Mouse (Mus musculus): ENCODE measurements around the gene Cdk19. TPM values are rescaled to one million over a fixed set of nuclear protein-coding genes. Genes with fewer than 3 reads are reported as not detected.

Gene Cdk19
- total RNA-seq, 4 experiments from 2014 or later = 12.1 to 13.7 (median 13.4) TPM

DNA sequence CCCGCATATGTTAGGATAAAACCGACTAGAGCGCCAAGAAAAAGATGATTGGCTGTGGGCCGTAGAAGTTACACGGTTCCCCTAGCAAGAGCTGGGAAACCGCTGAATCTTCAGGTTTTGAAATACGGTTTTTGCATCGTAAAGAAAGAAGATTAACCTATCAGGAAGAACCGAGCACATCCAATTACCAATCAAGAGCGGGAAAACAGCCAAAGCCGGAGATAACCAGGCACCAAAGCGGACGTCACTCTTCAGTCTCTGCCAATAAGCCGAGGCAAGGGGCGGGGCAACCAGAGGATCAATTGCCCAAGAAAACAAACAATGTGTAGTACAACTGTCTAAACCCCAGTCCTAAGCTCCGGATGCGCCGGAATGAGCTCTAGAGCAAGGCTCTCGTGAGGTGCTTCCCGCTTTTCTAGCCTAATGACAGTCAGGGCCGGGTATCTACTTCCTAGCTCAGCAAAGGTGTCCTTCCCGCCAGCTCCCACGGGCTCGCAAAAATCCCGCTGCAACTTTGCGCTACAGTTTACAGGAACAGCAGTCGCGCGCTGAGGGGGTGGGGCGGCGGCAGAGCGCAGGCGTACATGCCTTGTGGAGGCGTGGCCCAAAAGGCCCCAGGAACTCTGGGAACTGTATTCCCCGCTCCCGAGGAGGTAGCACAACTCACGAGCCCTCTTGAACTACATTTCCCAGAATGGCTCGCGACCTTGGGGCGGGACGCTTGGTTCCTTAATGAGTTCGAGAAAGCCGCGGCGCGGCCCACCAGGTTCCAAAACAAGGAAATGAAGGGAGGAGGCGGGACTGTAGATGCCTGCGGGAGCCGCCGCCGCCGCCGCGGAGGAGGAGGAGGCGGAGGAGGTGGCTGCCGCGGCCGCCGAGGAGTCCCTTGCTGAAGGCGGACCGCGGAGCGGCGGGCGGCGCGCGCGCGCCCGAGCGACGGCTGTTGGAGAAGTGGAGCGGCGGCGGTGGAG is 9.5 kb downstream of the Cdk19 start:
- peak; percentile 99 for DNase-seq (ENCODE audit: low spot score)

GRCm38 (mm10) chr10:40349631-40350177 is 10.3 kb downstream of the Cdk19 start:
- peak; percentile 50 for DNase-seq (ENCODE audit: low spot score)

- no peak for DNase-seq (ENCODE audit: low spot score)
Measured at GRCm38 (mm10) chr10:40350245-40350932, 11.0 kb downstream of the Cdk19 start.

GRCm38 (mm10) chr10:40351156-40351555 is 11.8 kb downstream of the Cdk19 start:
- no peak for DNase-seq (ENCODE audit: low spot score)

DNA sequence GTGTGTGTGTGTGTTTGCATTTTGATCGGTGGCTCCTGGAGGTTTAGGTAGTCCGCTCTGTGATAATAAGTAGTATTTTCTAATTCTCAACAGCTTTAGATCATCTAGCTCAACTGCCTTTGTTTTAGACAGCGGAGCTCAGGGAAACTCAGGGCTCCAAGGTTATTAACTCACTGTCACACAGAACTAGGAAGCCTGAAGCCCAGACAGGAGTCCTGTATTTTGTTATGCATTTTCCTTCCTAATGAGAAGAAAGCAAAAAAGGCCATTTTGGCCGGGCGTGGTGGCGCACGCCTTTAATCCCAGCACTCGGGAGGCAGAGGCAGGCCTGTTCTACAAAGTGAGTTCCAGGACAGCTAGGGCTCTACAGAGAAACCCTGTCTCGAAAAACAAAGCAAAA is 14.7 kb downstream of the Cdk19 start:
- no peak for DNase-seq (ENCODE audit: low spot score)

- no peak for DNase-seq (ENCODE audit: low spot score)
Measured at GRCm38 (mm10) chr10:40354556-40354955, 15.2 kb downstream of the Cdk19 start.

DNA sequence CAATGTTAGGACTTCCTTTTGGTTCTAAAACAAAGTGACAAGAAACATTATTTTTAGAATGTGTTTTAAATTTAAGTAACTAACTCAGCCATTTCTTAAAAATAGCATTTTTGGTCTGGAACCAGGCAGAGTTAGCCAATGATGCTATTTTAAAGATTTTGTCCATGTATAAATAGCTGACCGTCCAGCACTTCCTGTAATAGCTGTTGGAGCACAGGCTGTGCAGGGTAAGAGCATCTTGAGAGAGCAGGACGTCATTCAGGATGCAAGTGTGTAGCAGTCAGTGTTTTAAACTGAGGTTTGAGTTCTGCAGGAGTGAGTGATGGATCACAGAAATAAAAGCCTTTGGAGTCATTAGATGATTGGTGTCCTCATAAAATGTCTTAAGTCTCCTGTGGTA is 18.8 kb downstream of the Cdk19 start:
- DNase-seq (ENCODE audit: low spot score) = peak; percentile 46

DNA sequence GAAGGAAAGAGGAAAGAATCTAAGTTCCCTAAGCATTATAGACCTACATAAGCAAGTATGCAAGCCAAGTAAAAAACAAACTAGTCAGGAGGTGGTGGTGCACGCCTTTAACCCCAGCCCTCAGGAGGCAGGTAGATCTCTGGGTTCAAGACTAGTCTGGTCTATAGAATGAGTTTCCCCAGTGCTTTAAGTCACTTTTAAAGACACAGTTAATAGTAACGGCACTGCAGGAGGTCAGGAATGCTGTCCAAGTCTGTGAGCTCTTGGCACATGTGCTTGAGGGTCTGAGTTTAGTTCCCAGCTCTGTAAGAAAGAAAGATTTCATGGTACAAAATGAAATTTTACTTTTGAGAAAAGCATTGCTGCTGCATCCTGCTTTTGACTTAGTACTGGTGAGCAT is 19.8 kb downstream of the Cdk19 start:
- DNase-seq (ENCODE audit: low spot score) = no peak

DNA sequence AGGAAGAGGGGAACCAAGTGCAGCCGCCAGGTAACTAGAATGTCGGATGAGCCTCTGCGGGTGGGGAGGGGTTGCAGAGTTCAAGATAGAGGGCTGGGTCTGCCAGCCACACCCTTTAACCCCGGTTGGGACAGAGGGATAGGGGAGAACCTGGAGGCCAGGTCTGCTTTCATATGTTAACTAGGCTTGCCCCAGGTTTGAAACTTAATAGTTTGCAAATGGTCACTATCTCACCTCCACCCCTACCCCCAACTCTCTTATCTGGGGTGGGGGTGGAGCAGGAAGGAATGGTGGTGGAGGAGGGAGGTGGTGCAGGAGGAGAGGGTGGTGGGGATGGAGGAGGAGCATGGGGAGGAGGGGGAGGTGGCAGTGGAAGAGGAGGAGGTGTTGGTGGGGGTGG is 23.6 kb downstream of the Cdk19 start:
- no peak for DNase-seq (ENCODE audit: low spot score)

GRCm38 (mm10) chr10:40364642-40365361 is 25.4 kb downstream of the Cdk19 start:
- DNase-seq (ENCODE audit: low spot score) = no peak

DNA sequence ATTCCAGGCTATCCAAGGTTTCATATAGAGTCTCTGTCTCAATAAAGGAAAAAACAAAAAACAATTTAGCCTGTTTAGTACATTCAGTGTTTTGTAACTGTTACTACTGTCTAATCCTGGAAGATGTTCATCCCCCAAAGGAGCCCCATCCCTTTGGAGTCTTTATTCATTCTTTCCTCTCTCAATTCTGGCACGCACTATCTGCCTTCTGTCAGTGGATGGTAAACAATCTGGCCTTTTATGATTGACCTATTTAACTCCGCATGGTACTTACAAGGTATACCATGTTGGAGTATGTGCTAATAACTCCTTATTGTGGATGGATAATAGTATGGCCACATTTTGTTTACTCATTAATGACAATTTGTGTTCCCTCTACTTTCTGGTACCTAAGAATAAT is 26.6 kb downstream of the Cdk19 start:
- DNase-seq (ENCODE audit: low spot score) = no peak

DNA sequence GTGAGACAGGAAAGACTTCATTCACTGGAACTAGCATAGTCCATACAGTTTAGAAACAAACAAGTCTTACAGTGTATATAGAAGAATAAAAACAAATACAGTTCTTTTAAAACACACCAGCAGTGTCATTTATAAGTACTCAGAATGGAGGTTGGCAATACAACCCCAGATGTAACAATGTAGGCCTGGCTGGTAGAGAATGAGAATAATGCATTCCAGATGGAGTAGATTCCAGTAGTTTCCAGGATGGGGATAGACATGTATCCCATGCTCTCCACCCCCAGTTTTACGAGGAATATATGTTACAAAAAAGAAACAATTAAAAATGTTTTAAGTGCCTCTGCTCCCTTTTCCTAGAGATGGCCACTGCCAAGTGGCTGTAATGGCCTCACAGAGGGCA is 29.2 kb downstream of the Cdk19 start:
- no peak for DNase-seq (ENCODE audit: low spot score)

DNA sequence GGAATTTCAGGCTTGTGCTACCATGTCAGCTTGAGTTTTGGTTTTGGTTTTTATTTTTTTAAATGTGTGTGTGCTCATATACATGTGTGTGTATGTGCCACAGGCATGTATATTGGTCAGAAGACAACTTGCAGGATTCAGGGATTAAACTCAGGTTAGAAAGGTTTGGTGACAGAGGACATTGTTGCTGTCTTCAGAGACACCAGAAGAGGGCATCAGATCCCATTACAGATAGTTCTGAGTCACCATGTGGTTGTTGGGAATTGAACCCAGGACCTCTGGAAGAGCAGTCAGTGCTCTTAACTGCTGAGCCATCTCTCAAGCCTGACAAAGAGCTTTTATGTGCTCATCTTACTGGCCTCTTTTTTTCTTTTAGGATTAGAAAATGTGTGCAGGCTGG is 30.8 kb downstream of the Cdk19 start:
- DNase-seq (ENCODE audit: low spot score) = no peak

DNA sequence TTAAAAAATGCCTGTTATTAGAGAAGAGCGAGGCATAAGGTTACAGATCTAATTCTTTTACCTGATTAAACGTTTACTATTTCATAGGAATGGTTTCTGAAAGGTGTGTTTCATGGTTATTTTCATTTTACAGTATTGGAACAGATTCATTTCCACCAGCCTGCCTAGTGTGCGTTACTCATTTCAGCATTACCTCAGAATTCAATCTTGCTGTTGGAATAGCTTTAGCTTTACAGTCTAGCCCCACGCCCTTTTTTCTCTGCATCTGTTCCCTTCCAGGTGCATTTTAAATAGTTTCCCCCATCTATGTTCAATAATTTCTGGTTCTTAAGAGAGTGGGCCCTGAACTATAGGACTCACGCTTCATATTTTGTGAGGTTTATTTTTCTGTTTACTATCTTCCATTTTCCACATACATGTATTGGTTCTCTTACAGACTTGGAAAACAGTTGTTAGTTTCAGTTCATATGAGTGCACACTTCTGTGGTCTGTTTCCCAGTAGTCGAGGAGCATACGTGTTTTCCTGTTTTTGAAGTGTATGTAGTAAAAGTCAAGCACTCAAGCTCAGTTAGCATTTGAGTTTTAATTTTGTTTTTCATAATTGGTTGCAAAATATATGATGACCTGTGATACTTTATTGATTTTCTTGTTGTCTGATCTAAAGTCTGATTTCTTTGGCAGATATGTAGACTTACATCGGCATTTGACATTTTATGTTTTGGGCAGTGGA is 32.0 kb downstream of the Cdk19 start:
- no peak for DNase-seq (ENCODE audit: low spot score)

- DNase-seq (ENCODE audit: low spot score) = peak; percentile 24
Measured at GRCm38 (mm10) chr10:40371914-40372675, 32.7 kb downstream of the Cdk19 start.

DNA sequence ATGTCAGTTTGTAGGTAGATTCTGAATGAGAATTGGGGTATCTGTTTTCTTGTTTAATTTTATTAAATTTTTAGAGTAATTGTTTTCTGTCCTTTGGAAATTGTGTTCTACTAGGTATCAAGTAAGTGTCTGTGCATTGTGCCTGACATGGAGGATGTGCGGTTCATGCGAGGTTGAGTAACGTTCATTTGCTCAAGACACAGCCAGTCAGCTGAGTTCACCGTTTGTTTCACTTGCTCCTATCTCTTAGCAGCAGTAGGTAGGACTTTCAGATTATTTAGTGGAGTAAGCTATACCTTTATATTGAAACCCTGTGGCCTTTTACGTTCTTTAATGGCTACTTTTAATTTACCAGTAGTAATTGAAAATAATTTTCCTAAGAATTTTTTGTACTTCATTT is 34.4 kb downstream of the Cdk19 start:
- DNase-seq (ENCODE audit: low spot score) = no peak

DNA sequence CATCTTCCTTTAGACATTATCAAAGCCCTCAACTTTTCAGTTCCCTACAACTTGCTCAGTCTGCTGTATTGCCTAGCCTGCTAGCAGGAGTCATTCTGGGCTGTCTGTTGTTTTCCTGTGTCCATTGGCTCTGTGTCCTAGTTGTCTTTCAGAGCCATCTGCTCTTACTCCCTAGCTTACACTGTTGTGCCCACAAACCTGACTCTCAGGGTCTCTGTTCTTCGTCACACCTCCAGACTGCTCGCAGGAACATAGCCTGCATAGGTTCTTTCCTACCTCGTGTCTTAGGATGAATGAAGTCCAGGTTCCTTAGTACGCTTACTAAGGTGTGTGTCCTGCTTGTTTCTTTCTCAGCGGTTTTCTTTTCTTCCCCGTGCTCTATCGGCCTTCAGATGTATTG is 35.5 kb downstream of the Cdk19 start:
- no peak for DNase-seq (ENCODE audit: low spot score)

GRCm38 (mm10) chr10:40376286-40376685 is 36.9 kb downstream of the Cdk19 start:
- DNase-seq (ENCODE audit: low spot score) = no peak

- DNase-seq (ENCODE audit: low spot score) = no peak
Measured at GRCm38 (mm10) chr10:40378284-40378683, 38.9 kb downstream of the Cdk19 start.

DNA sequence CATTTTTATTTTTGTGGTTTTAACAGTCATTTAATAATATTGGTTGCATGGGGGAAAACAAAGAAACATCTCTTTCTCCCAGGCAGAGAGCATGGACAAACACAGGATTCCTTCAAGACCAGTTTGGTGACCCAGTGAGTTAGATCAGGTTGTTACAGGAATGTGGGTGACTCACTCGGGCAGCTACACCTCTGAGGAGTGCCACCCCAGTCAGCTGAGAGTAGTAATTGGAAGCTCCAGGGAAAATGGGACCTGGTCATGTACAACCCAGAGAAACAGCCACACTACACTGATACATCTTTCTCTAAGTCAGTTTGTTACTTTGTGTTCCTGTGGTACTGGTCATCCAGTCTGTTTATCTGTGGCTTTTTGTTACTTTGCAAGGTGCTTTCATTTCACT is 40.3 kb downstream of the Cdk19 start:
- no peak for DNase-seq (ENCODE audit: low spot score)

All from heart, adult 8-10 months (tissue).